13 mouse cellular contexts compared by ENCODE assay signal in genomic region chr12:82066860-82067259, GRCm38 (mm10).
DNase-seq lines count a peak whose midpoint lies in the region; ATAC-seq lines count a peak whose summit lies in the region.
"Had no signal": no experiment of that assay in that cellular context is flagged by ENCODE, and none has a peak within 500 bp of the region (broad histone marks: within the 10 kb centered on the region; RNA-seq: fewer than 3 reads in every experiment).

No protein-coding gene starts in this region.

- H3K36me3 ChIP-seq in kidney, embryonic 16.5 days (ENCODE audit: insufficient read depth, low read length): no peaks in the 10 kb centered on the region
- no peaks in the 10 kb centered on the region for H3K36me3 ChIP-seq in kidney, embryonic 14.5 days (ENCODE audit: control insufficient read depth, insufficient read depth, low read length)
- H3K36me3 ChIP-seq in midbrain, embryonic 14.5 days (ENCODE audit: control insufficient read depth, insufficient read depth, low read length): no peaks in the 10 kb centered on the region
- H3K36me3 ChIP-seq: stomach, embryonic 15.5 days had no signal

- no peak overlapping the region for H3K9ac ChIP-seq in kidney, embryonic 16.5 days (replicated peaks; ENCODE audit: low read length)
- no peak overlapping the region for H3K9ac ChIP-seq in kidney, embryonic 14.5 days (ENCODE audit: low read depth, low read length)
- no peak overlapping the region for H3K9ac ChIP-seq in midbrain, embryonic 14.5 days (replicated peaks; ENCODE audit: low read length)
- H3K9ac ChIP-seq: stomach, embryonic 15.5 days had no signal

- H3K9me3 ChIP-seq in kidney, embryonic 16.5 days (ENCODE audit: low read length): peaks cover 4% of the 10 kb centered on the region; the same call in 1 of the 2 replicates
- no peaks in the 10 kb centered on the region; the same call in 1 of the 2 replicates for H3K9me3 ChIP-seq in kidney, embryonic 14.5 days (ENCODE audit: control insufficient read depth, low read length)
- H3K9me3 ChIP-seq in midbrain, embryonic 14.5 days (ENCODE audit: control insufficient read depth, low read length): no peaks in the 10 kb centered on the region
- H3K9me3 ChIP-seq: stomach, embryonic 15.5 days had no signal

- no peaks in the 10 kb centered on the region for H3K27me3 ChIP-seq in kidney, embryonic 16.5 days (ENCODE audit: insufficient read depth, low read length)
- H3K27me3 ChIP-seq in kidney, embryonic 14.5 days (ENCODE audit: control insufficient read depth, insufficient read depth, low read length): no peaks in the 10 kb centered on the region
- no peaks in the 10 kb centered on the region for H3K27me3 ChIP-seq in midbrain, embryonic 14.5 days (ENCODE audit: control insufficient read depth, insufficient read depth, low read length)
- H3K27me3 ChIP-seq: stomach, embryonic 15.5 days had no signal

- peak; percentile 54 for DNase-seq in 416B (ENCODE audit: low read depth)
- DNase-seq in NIH3T3 (ENCODE audit: low read depth): peak; percentile 22
- DNase-seq in forelimb bud, embryonic 11.5 days (ENCODE audit: low read depth, low spot score): peak; percentile 37
- DNase-seq in adrenal gland, adult 2 months: no peak
- no peak for DNase-seq in midbrain, embryonic 14.5 days
- DNase-seq in heart, postnatal 4 days: no peak
- DNase-seq: adrenal gland, postnatal 25 days; cerebellum, postnatal 36 days had no signal

- no peak overlapping the region for H3K4me3 ChIP-seq in kidney, embryonic 16.5 days (ENCODE audit: low read length)
- H3K4me3 ChIP-seq in kidney, embryonic 14.5 days (ENCODE audit: low read length): no peak overlapping the region
- H3K4me3 ChIP-seq in midbrain, embryonic 14.5 days (replicated peaks; ENCODE audit: low read depth, low read length): no peak overlapping the region
- H3K4me3 ChIP-seq: stomach, embryonic 15.5 days had no signal

- 0 out of 2 replicates have a peak, but pooled peaks cover 2% of the 10 kb centered on the region for H3K4me1 ChIP-seq in kidney, embryonic 16.5 days (ENCODE audit: insufficient read depth, low read length)
- H3K4me1 ChIP-seq in kidney, embryonic 14.5 days (ENCODE audit: control insufficient read depth, insufficient read depth, low read length): no peaks in the 10 kb centered on the region
- no peaks in the 10 kb centered on the region for H3K4me1 ChIP-seq in midbrain, embryonic 14.5 days (ENCODE audit: control insufficient read depth, insufficient read depth, low read length)
- H3K4me1 ChIP-seq: stomach, embryonic 15.5 days had no signal

- no peak overlapping the region for H3K4me2 ChIP-seq in kidney, embryonic 16.5 days (replicated peaks; ENCODE audit: low read depth, low read length)
- H3K4me2 ChIP-seq in kidney, embryonic 14.5 days (replicated peaks; ENCODE audit: low read depth, low read length): no peak overlapping the region
- no peak overlapping the region for H3K4me2 ChIP-seq in midbrain, embryonic 14.5 days (ENCODE audit: low read length)
- H3K4me2 ChIP-seq: heart, embryonic 11.5 days; stomach, embryonic 15.5 days had no signal

- ATAC-seq in kidney, embryonic 16.5 days (ENCODE audit: low FRiP score, low TSS enrichment): peak; percentile 70; the same call in 1 of the 2 replicates
- no peak for ATAC-seq in kidney, embryonic 14.5 days (ENCODE audit: low FRiP score, low TSS enrichment)
- no peak for ATAC-seq in midbrain, embryonic 14.5 days (ENCODE audit: low FRiP score, low TSS enrichment)
- ATAC-seq: forebrain, embryonic 16.5 days had no signal

- no peak overlapping the region for H3K27ac ChIP-seq in kidney, embryonic 16.5 days (ENCODE audit: low read length)
- no peak overlapping the region for H3K27ac ChIP-seq in kidney, embryonic 14.5 days (ENCODE audit: low read depth, low read length)
- no peak overlapping the region for H3K27ac ChIP-seq in midbrain, embryonic 14.5 days (replicated peaks; ENCODE audit: low read depth, low read length)
- H3K27ac ChIP-seq: stomach, embryonic 15.5 days had no signal

- 36% methylated on average over 4 of the region's 4 CpGs for WGBS in kidney, embryonic 16.5 days
- 44% methylated on average over 4 of the region's 4 CpGs for WGBS in kidney, embryonic 14.5 days
- WGBS in midbrain, embryonic 14.5 days: 47% methylated on average over 4 of the region's 4 CpGs

Comparison
In these comparisons a context has a peak if more than half of its experiments do, and no peak if none do; other contexts are left out.
1. DNase-seq: peak in 416B (single experiment), NIH3T3 (single experiment) and forelimb bud, embryonic 11.5 days (single experiment); none in adrenal gland, adult 2 months (single experiment), midbrain, embryonic 14.5 days (single experiment) and heart, postnatal 4 days (single experiment).